Mouse (Mus musculus) midbrain, embryonic 14.5 days (tissue): ENCODE results near the gene Nf1. TPM values are rescaled to one million over a fixed set of nuclear protein-coding genes. Genes with fewer than 3 reads are reported as not detected.

ENCODE experiments used
- ATAC-seq: fragments of 200-750 bp; cut with Nextera tagmentation; 2 replicates; pipeline ENCODE4 v1.8.0; 2017; ENCODE audit warnings: moderate number of reproducible peaks, moderate library complexity; ENCODE audit not compliant: low FRiP score, low TSS enrichment
- DNase-seq: peaks from one replicate; pipeline ENCODE4 v3.0.0-alpha.2; 2015
- H3K27ac ChIP-seq: fragments of 300-500 bp; sonication (generic); replicated peaks from 2 replicates; pipeline ENCODE4 v1.5.1; 2014; ENCODE audit warnings: mild to moderate bottlenecking, low read depth, low read length, moderate library complexity
- H3K27me3 ChIP-seq: fragments of 300-500 bp; sonication (generic); 2 replicates; pipeline ENCODE4 v1.6.1; 2014; ENCODE audit warnings: low read length, control low read depth, mixed read lengths; ENCODE audit not compliant: control insufficient read depth, insufficient read depth
- H3K36me3 ChIP-seq: fragments of 300-500 bp; sonication (generic); 2 replicates; pipeline ENCODE4 v1.6.1; 2014; ENCODE audit warnings: low read length, control low read depth; ENCODE audit not compliant: control insufficient read depth, insufficient read depth
- H3K4me1 ChIP-seq: fragments of 300-500 bp; sonication (generic); 2 replicates; pipeline ENCODE4 v1.6.1; 2014; ENCODE audit warnings: mild to moderate bottlenecking, antibody characterized with exemption, low read length, control low read depth; ENCODE audit not compliant: control insufficient read depth, insufficient read depth
- H3K4me2 ChIP-seq: fragments of 300-500 bp; sonication (generic); 2 replicates; pipeline ENCODE4 v1.6.1; 2014; ENCODE audit warnings: mild to moderate bottlenecking, low read length, moderate library complexity
- H3K4me3 ChIP-seq: fragments of 300-500 bp; sonication (generic); replicated peaks from 2 replicates; pipeline ENCODE4 v1.5.1; 2014; ENCODE audit warnings: low read depth, low read length
- H3K9ac ChIP-seq: fragments of 300-500 bp; sonication (generic); replicated peaks from 2 replicates; pipeline ENCODE4 v1.6.1; 2014; ENCODE audit warnings: mild to moderate bottlenecking, low read length, moderate library complexity
- H3K9me3 ChIP-seq: fragments of 300-500 bp; sonication (generic); 2 replicates; pipeline ENCODE4 v1.6.1; 2016; ENCODE audit warnings: low read length, control low read depth, mixed read lengths; ENCODE audit not compliant: control insufficient read depth
- WGBS: fragments of 180-500 bp; shearing (Covaris S2); extraction: QIAGEN DNeasy Blood & Tissue Kit; methylation state at CpG from one replicate; pipeline ENCODE4 v1.1.7; 2014; 5-methylcytosine and 5-hydroxymethylcytosine counted together
- polyA plus RNA-seq: library from polyadenylated mRNA; unstranded; fragments of >200 nt; fragmentation: Nextera tagmentation; extraction: Ambion mirVana; gene quantifications from 2 replicates; pipeline ENCODE4 v1.2.1, GENCODE M21; 2014

The Nf1 gene
- polyA plus RNA-seq, 1 experiment from 2014 or later, result 15.6 TPM

DNA sequence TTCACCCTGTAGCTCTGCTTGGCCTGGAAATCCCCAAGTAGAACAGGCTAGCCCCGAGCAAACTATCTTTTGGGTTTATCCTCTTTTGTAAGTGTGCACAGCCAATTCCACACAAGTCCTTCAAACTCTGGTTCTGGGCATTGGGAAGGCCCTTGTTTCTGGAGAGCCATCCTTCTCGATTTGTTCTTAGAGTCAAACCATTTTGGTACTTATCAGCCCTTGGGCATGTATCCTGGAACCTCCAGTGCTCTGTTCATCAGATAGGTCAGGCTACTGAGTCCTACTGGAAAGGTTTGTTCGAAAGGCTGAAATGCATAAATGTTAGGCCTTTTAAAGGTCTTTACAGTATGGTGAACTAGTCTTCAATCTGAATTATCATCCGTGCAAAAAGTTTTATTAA, 872 bp upstream of the Nf1 start:
- H3K4me3 ChIP-seq, result peak overlapping the region; percentile 98
- peak overlapping the region; percentile 95 for H3K27ac ChIP-seq
- peak overlapping the region; percentile 97; the same call in 1 of the 2 replicates for H3K9ac ChIP-seq
- H3K4me2 ChIP-seq, result peak overlapping the region; percentile 70
- 53% methylated on average over 4 of the region's 4 CpGs for WGBS
- ATAC-seq (no peak), DNase-seq (no peak)
- no peaks in the 10 kb centered on the region for H3K9me3 ChIP-seq
- peaks cover 8% of the 10 kb centered on the region for H3K36me3 ChIP-seq
- H3K4me1 ChIP-seq, result peaks cover 9% of the 10 kb centered on the region
- no peaks in the 10 kb centered on the region for H3K27me3 ChIP-seq

DNA sequence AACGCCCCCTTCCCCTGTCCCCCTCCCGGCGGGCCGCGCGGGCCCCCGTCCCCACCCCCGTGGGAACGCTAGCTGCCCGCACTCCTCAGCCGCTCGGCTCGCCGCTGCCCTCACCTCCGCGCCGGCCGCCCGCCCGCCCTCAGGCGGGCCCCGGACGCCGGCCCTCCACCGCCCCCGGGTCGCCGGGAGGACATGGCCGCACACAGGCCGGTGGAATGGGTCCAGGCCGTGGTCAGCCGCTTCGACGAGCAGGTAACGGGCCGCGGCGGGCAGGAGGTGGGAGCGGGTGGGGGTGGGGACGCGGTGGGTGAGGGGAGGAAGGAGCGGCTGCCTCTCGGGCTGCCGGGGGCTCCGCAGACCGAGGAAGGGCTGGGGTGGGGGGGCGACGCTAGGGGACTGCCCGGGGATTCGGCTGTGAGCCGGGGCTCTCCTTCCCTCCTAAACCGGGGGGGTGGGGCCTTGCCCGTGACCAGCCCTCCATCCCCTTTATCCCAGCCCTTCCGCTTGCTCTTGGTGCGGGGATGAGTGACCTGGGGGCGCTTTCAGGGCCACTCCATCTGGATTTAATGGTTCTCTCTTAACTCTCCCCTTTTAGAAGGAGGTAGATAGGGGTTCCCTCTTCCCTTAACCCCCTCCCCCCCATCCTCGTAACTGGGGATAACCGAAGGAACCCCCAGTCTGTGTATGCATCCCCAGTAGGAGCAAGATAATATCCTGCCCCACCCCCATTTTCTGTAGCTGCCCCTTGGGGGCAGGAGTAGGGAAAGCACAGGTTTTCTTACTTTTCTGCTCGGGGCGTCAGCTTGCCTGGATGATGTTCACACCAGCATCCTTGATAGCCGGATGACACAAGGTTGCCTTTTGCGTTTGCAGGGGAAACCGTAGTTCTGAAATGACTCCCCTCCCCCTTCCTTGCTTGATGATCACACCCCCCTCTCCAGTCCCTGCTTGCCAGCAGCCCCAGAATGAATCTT, 602 bp downstream of the Nf1 start:
- peak; percentile 83 for ATAC-seq
- DNase-seq, result peak; percentile 68
- Histone ChIP-seq H3K4me1 (peaks cover 9% of the 10 kb centered on the region), H3K4me2 (peak overlapping the region; percentile 70), H3K27me3 (no peaks in the 10 kb centered on the region), H3K4me3 (peak overlapping the region; percentile 98), H3K9me3 (no peaks in the 10 kb centered on the region), H3K9ac (peak overlapping the region; percentile 97), H3K36me3 (peaks cover 11% of the 10 kb centered on the region), H3K27ac (peak overlapping the region; percentile 95)
- WGBS, result under 1% methylated on average over 41 of the region's 63 CpGs

DNA sequence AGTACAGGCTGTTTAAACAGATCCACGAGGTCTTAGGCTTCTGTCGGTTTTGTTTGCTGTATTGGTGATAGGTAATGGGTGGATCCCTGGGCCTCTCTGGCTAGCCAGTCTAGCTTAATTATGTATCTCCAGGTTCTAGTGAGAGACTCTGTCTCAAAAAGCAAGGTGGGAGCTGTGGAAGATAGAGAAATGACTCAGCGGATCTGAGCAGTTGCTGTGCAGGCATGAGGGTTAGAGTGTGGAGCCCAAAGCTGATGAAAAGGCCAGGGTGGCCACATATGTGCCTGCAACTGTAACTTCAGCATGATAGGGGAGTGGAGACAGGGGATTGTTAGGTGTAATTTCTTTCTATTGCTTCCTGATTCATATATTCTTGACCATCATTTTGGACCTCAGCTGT, 17.5 kb downstream of the Nf1 start:
- Histone ChIP-seq H3K4me3 (no peak overlapping the region), H3K27me3 (no peaks in the 10 kb centered on the region), H3K4me2 (no peak overlapping the region), H3K4me1 (no peaks in the 10 kb centered on the region), H3K9me3 (no peaks in the 10 kb centered on the region), H3K27ac (no peak overlapping the region), H3K9ac (no peak overlapping the region), H3K36me3 (no peaks in the 10 kb centered on the region)
- 92% methylated on average over 3 of the region's 3 CpGs for WGBS
- DNase-seq (no peak), ATAC-seq (no peak)

DNA sequence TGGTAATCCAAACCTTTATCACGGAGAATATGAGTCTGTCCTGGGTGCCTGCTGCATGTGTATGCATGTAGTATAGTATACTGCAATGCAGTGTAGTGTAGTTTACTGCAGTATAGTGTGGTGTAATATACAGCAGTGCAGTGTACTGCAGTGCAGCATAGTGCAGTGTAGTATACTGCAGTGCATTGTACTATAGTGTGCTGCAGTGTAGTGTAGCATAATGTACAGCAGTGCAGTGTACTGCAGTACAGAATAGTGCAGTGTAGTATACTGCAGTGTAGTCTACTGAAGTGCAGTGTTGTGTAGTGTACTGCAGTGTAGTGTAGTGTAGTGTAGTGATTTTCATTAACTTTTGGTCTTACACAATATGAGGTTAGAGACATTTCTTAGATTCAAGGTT, 17.9 kb downstream of the Nf1 start:
- H3K9me3 ChIP-seq, result no peaks in the 10 kb centered on the region
- DNase-seq (no peak), ATAC-seq (no peak)
- 98% methylated on average over 1 of the region's 1 CpGs for WGBS
- H3K4me3 ChIP-seq, result no peak overlapping the region
- no peak overlapping the region for H3K9ac ChIP-seq
- H3K27me3 ChIP-seq, result no peaks in the 10 kb centered on the region
- no peaks in the 10 kb centered on the region for H3K36me3 ChIP-seq
- H3K4me2 ChIP-seq, result no peak overlapping the region
- no peak overlapping the region for H3K27ac ChIP-seq
- no peaks in the 10 kb centered on the region for H3K4me1 ChIP-seq

DNA sequence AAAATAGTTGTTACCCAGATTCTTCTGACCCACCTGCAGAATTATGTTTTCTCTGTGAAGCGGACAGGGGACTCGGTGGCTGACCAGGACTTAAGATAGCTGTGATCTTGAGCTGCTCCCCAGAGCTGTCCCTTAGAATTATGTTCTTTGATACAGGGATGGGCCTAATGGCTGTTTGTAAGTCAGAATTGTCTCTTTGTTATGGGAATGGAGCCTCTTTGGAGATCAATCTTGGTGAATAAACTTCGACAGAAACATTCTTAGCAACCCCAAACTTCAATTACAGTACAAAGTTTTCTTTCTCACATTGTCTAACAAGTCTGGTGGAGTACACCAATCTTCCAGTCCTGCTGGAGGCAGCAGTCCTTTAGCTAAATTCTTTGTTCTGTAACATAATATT, 25.5 kb downstream of the Nf1 start:
- no peak overlapping the region for H3K27ac ChIP-seq
- H3K9ac ChIP-seq, result no peak overlapping the region
- H3K4me3 ChIP-seq, result no peak overlapping the region
- no peaks in the 10 kb centered on the region for H3K36me3 ChIP-seq
- ATAC-seq (no peak), DNase-seq (no peak)
- no peaks in the 10 kb centered on the region for H3K9me3 ChIP-seq
- no peak overlapping the region for H3K4me2 ChIP-seq
- 0 out of 2 replicates have a peak, but pooled peaks cover 3% of the 10 kb centered on the region for H3K4me1 ChIP-seq
- WGBS, result 93% methylated on average over 3 of the region's 3 CpGs
- no peaks in the 10 kb centered on the region for H3K27me3 ChIP-seq

DNA sequence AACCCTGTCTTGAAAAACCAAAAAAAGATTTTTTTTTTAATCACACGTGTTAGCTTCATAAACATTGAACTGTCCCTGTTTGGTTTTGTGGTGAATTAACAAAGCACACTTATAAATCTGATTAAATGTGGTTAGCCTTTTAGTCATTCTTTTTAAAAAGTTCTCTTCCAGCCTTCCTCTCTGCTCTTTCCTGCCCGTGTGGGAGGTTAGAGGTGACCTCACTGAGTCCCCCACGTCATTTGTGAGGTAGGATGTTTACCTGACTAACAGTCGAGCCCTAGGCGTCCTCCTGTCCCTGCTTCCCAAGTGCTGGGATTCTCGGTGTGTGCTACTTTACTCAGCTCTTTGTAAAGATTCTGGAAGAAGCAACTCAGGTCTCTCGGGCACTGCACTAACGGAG, 26.8 kb downstream of the Nf1 start:
- 0 out of 2 replicates have a peak, but pooled peaks cover 3% of the 10 kb centered on the region for H3K4me1 ChIP-seq
- H3K27me3 ChIP-seq, result no peaks in the 10 kb centered on the region
- H3K36me3 ChIP-seq, result no peaks in the 10 kb centered on the region
- no peak overlapping the region for H3K27ac ChIP-seq
- DNase-seq (no peak), ATAC-seq (no peak)
- WGBS, result 46% methylated on average over 8 of the region's 8 CpGs
- H3K4me2 ChIP-seq, result no peak overlapping the region
- no peaks in the 10 kb centered on the region for H3K9me3 ChIP-seq
- H3K9ac ChIP-seq, result no peak overlapping the region
- no peak overlapping the region for H3K4me3 ChIP-seq

DNA sequence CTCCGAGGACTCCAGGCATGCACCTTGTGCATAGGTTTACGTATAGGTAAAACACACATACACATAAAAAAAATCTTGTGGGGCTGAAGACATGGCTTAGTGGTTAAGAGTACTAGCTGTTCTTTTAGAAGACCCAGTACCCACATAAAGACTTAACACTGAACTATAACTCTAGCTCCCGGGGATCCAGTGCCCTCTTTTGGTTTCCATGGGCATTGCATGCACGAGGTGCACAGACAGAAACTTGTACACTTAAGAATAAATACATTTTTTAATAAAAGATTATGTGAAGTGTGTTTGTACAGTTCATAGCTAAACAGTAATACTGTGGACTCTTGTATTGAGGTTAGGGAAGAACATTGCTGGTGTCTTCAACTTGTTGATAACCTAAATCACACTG, 33.5 kb downstream of the Nf1 start:
- H3K9me3 ChIP-seq, result no peaks in the 10 kb centered on the region
- no peak overlapping the region for H3K4me3 ChIP-seq
- no peak for ATAC-seq
- no peaks in the 10 kb centered on the region for H3K27me3 ChIP-seq
- no peaks in the 10 kb centered on the region for H3K4me1 ChIP-seq
- H3K27ac ChIP-seq, result no peak overlapping the region
- H3K9ac ChIP-seq, result no peak overlapping the region
- H3K36me3 ChIP-seq, result no peaks in the 10 kb centered on the region
- WGBS, result 89% methylated on average over 4 of the region's 4 CpGs
- DNase-seq, result no peak
- no peak overlapping the region for H3K4me2 ChIP-seq

DNA sequence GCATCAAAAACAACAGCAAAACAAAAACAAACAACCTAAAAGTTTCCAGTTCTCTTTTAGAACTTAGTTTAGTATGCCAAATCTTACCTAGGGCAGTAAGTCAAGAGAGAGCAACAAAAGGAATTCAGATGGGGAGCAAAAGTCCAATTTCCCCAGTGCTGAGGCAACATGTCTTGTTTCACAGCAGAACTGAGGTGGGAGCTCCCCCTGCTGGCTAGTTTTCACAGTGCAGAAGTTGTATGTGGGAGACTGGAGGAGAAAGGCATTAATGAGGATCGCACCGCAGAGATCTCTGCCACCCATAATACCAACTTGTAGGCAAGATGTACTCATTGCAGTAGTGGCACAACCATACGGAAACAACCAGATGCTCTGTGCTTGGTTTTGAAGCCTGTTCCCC, 58.8 kb downstream of the Nf1 start:
- Histone ChIP-seq H3K36me3 (peaks cover 25% of the 10 kb centered on the region), H3K9ac (no peak overlapping the region), H3K9me3 (no peaks in the 10 kb centered on the region), H3K4me1 (no peaks in the 10 kb centered on the region), H3K27ac (no peak overlapping the region), H3K4me3 (no peak overlapping the region), H3K27me3 (no peaks in the 10 kb centered on the region), H3K4me2 (no peak overlapping the region)
- WGBS, result 60% methylated on average over 3 of the region's 3 CpGs
- ATAC-seq (no peak), DNase-seq (peak; percentile 92)
